Mouse (Mus musculus) ovary, postnatal 36 days (tissue): ENCODE measurements at regions not wholly inside any gene's neighbourhood (a gene's known extent, or its start where the extent isn't known, plus 50 kb on each side); places are given as distances from the start of the nearest gene placed in this dataset.

ENCODE experiments used
- DNase-seq: peaks from one replicate; pipeline ENCODE4 v3.0.0; 2022; ENCODE audit warnings: low spot score, mixed read lengths

- no peak for DNase-seq
Observed at GRCm38 (mm10) chr16:78877941-78878340, 52.8 kb upstream of the Chodl start.

- DNase-seq = no peak
Observed at GRCm38 (mm10) chr16:78859006-78859405, 71.7 kb upstream of the Chodl start.

GRCm38 (mm10) chr16:78830957-78831356 lies 99.8 kb upstream of the Chodl start:
- no peak for DNase-seq

- no peak for DNase-seq
Observed at GRCm38 (mm10) chr16:78827739-78828138, 103.0 kb upstream of the Chodl start.

GRCm38 (mm10) chr16:78790064-78790463 lies 140.7 kb upstream of the Chodl start:
- no peak for DNase-seq

- no peak for DNase-seq
Observed at GRCm38 (mm10) chr16:78759226-78759625, 171.5 kb upstream of the Chodl start.

- DNase-seq = no peak
Observed at GRCm38 (mm10) chr16:78737902-78738301, 161.4 kb upstream of the D16Ertd472e start.

GRCm38 (mm10) chr16:78730583-78731501 lies 154.3 kb upstream of the D16Ertd472e start:
- no peak for DNase-seq

GRCm38 (mm10) chr16:78725541-78725940 lies 149.0 kb upstream of the D16Ertd472e start:
- no peak for DNase-seq

GRCm38 (mm10) chr16:78709943-78710342 lies 133.4 kb upstream of the D16Ertd472e start:
- no peak for DNase-seq

- no peak for DNase-seq
Observed at GRCm38 (mm10) chr16:78707566-78707965, 131.1 kb upstream of the D16Ertd472e start.

GRCm38 (mm10) chr16:78707165-78707564 lies 130.7 kb upstream of the D16Ertd472e start:
- DNase-seq = no peak

GRCm38 (mm10) chr16:78697514-78698209 lies 121.2 kb upstream of the D16Ertd472e start:
- no peak for DNase-seq

GRCm38 (mm10) chr16:78688251-78688650 lies 111.7 kb upstream of the D16Ertd472e start:
- DNase-seq = no peak

GRCm38 (mm10) chr16:78685160-78685559 lies 108.7 kb upstream of the D16Ertd472e start:
- DNase-seq = no peak

- no peak for DNase-seq
Observed at GRCm38 (mm10) chr16:78684031-78684430, 107.5 kb upstream of the D16Ertd472e start.

GRCm38 (mm10) chr16:78661126-78661525 lies 84.6 kb upstream of the D16Ertd472e start:
- no peak for DNase-seq

- no peak for DNase-seq
Observed at GRCm38 (mm10) chr16:78644710-78645109, 68.2 kb upstream of the D16Ertd472e start.

GRCm38 (mm10) chr16:78641717-78642116 lies 65.2 kb upstream of the D16Ertd472e start:
- no peak for DNase-seq

GRCm38 (mm10) chr16:78641205-78641604 lies 64.7 kb upstream of the D16Ertd472e start:
- DNase-seq = no peak

- no peak for DNase-seq
Observed at GRCm38 (mm10) chr16:78637452-78637851, 60.9 kb upstream of the D16Ertd472e start.

GRCm38 (mm10) chr16:78637015-78637414 lies 60.5 kb upstream of the D16Ertd472e start:
- DNase-seq = no peak

GRCm38 (mm10) chr16:78635774-78636173 lies 59.3 kb upstream of the D16Ertd472e start:
- no peak for DNase-seq
